Mouse (Mus musculus): ENCODE results near the gene Nccrp1.
"Not testable (repeated sequence)": the region's sequence is repeated elsewhere in the genome, so short reads cannot be mapped to it uniquely, and the experiment has no call there.

Nccrp1 gene

DNA sequence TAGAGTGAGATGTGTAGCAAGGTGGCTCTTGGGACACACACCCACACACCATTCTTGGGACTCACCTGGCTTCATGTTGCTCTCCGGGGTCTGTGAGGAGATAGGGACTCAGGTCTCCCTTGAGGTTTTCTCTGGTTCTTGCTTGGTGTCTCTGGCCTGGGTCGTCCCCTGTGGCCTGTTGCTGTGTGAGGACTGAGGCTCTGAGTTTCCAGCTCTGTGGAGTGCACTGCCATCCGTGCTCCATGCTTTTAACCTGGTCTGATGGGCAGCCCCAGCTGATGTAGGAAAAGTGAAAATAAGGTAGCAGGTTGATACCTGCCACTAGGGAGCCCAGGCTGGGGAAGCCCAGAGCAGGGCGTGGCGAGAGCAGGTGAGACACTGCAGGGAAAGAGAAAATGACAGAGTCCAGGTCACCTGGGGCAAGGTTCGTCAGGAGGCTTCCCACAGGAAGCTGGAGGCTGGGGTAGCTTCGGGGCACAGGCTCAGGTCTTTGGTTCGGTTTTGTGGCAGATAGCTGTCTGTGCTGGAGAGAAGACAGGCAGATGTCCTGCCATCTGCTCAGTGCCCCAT is 36.6 kb downstream of the Nccrp1 start, which contains the start of gene Ifnl2:
Gene Ifnl2 (minus strand): TSS at position 51 of the 570 bp plus-strand sequence.
- not testable (repeated sequence) for DNase-seq

DNA sequence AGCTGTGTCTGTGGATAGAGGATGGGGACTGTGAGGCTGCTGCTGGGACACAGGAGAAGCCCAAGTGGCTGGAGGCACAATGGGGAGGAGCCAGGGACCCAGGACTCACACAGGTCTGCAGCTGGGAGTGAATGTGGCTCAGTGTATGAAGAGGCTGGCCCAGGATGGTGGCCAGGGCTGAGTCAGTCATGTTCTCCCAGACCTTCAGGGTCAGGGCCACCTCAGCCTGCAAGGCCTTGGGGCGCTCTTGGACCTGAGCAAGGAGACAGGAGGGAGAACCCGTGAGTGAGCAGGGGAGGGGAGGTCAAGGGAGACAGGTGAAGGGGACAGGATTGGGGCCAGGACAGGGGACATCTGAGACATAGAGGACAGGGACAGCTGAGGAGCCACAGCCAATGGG is 37.9 kb downstream of the Nccrp1 start:
- not testable (repeated sequence) for DNase-seq

- peak; percentile 63 for DNase-seq
These were observed 41.5 kb downstream of the Nccrp1 start for GRCm38 (mm10) chr7:28505585-28505984.

DNA sequence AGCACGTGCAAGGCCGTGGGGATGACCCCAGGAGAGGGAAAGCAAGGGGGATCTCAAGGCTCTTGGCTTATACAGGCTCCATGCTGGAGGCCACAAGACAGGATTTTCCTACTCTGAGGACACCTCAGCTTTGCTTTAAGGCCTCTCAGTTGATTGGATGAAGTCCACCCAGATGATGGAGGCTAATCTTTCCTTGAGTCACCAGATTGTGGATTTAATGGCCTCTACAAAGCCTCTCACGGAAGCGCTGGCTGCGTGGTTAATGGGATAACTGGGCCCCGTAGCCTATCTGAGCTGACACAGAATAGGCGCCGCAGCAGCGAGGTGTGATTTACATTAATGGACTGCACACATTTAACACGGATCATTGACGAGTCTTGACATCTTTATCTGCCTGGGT is 51.6 kb downstream of the Nccrp1 start:
- DNase-seq, result no peak

All from kidney, postnatal 10 days (tissue).